Mouse (Mus musculus): Measurements from ENCODE around the gene Itga6. TPM values are rescaled to one million over a fixed set of nuclear protein-coding genes. Genes with fewer than 3 reads are reported as not detected.
"Not testable (repeated sequence)": the region's sequence is repeated elsewhere in the genome, so short reads cannot be mapped to it uniquely, and the experiment has no call there.

Gene Itga6
- polyA plus RNA-seq, 1 experiment from 2014 or later: 31.1 TPM

GRCm38 (mm10) chr2:71719387-71720034, 25.9 kb upstream of the Itga6 start:
- peak overlapping the region; percentile 83 for H3K27ac ChIP-seq

DNA sequence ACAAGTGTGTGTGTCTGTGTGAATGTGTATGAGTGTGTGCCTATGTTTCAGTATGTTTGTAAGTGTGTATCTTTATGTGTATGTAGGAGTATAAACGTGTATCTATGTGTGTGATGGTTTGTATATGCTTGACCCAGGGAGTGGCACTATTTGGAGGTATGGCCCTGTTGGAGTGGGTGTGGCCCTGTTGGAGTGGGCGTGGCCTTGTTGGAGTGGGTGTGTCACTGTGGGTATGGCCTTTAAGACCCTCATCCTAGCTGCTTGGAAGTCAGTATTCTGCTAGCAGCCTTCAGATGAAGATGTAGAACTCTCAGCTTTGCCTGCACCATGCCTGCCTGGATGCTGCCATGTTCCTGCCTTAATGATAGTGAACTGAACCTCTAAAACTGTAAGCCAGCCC, 24.9 kb upstream of the Itga6 start:
- ATAC-seq; H3K27me3 ChIP-seq; H3K4me2 ChIP-seq; H3K9me3 ChIP-seq (replicated peaks); H3K27ac ChIP-seq; H3K9ac ChIP-seq; H3K4me3 ChIP-seq; H3K36me3 ChIP-seq (ENCODE audit: poor library complexity, severe bottlenecking): not testable (repeated sequence)
- H3K4me1 ChIP-seq: peaks cover 18% of the 10 kb centered on the region
- WGBS: 43% methylated on average over 2 of the region's 2 CpGs

More at GRCm38 (mm10) chr2:71719387-71720034, 25.9 kb upstream of the Itga6 start:
- Histone ChIP-seq H3K27me3 (no peaks in the 10 kb centered on the region), H3K4me3 (no peak overlapping the region), H3K9ac (no peak overlapping the region), H3K4me2 (no peak overlapping the region), H3K4me1 (peaks cover 18% of the 10 kb centered on the region), H3K36me3 (ENCODE audit: poor library complexity, severe bottlenecking) (no peaks in the 10 kb centered on the region), H3K9me3 (replicated peaks) (no peaks in the 10 kb centered on the region)
- peak; percentile 89 for ATAC-seq
- 25% methylated on average over 5 of the region's 5 CpGs for WGBS

DNA sequence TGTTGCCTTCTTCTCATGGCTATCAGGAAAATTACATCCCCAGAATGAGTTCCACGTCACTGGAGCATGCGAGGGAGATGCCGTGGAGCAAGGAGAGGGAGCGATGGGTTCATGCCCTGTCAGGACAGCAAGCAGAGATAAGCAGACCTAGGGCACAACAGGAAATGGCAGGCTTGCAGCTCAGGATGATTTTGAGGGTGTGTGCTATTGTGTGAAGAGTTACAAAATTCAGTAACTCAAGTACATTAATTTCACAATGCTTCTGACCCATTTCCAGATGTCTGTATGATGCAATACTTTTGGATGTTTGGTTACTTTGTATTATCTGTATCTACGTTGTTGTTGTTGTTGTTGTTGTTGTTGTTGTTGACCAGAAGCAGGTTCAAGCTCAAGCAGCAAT, 22.5 kb upstream of the Itga6 start:
- H3K4me3 ChIP-seq: no peak overlapping the region
- no peaks in the 10 kb centered on the region for H3K9me3 ChIP-seq (replicated peaks)
- ATAC-seq: no peak
- WGBS: 95% methylated on average over 5 of the region's 5 CpGs
- H3K27ac ChIP-seq: no peak overlapping the region
- no peak overlapping the region for H3K4me2 ChIP-seq
- no peak overlapping the region for H3K9ac ChIP-seq
- H3K36me3 ChIP-seq (ENCODE audit: poor library complexity, severe bottlenecking): no peaks in the 10 kb centered on the region
- peaks cover 18% of the 10 kb centered on the region for H3K4me1 ChIP-seq
- H3K27me3 ChIP-seq: no peaks in the 10 kb centered on the region

DNA sequence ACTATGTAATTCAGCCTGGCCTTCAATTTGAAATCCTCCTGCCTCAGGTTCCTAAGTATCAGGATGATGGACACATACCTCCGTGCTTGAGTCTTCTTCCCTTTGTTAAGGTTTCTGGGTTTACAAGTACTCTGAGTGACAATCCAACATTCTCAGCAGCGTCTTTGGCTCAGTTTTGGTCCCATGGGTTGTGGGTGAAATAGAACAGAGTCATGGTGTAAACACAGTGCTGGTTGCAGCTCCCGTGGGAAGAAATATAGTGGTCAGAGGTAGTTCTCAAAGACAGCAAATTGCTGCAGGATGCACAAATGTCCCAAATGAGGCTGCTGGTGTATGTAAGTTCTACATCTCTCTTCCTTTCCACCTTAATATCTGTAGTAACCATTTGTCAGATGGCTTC, 21.8 kb upstream of the Itga6 start:
- Histone ChIP-seq H3K4me3 (no peak overlapping the region), H3K36me3 (ENCODE audit: poor library complexity, severe bottlenecking) (no peaks in the 10 kb centered on the region), H3K27ac (no peak overlapping the region), H3K4me1 (peaks cover 18% of the 10 kb centered on the region), H3K9me3 (replicated peaks) (no peaks in the 10 kb centered on the region), H3K9ac (no peak overlapping the region), H3K27me3 (no peaks in the 10 kb centered on the region), H3K4me2 (no peak overlapping the region)
- no peak for ATAC-seq
- WGBS: 90% methylated on average over 3 of the region's 3 CpGs

GRCm38 (mm10) chr2:71724028-71724427, 21.4 kb upstream of the Itga6 start:
- Histone ChIP-seq H3K9ac (no peak overlapping the region), H3K4me1 (peaks cover 15% of the 10 kb centered on the region), H3K36me3 (ENCODE audit: poor library complexity, severe bottlenecking) (no peaks in the 10 kb centered on the region), H3K9me3 (replicated peaks) (no peaks in the 10 kb centered on the region), H3K27me3 (no peaks in the 10 kb centered on the region), H3K4me3 (no peak overlapping the region), H3K27ac (no peak overlapping the region), H3K4me2 (no peak overlapping the region)
- 86% methylated on average over 6 of the region's 6 CpGs for WGBS
- ATAC-seq: no peak

DNA sequence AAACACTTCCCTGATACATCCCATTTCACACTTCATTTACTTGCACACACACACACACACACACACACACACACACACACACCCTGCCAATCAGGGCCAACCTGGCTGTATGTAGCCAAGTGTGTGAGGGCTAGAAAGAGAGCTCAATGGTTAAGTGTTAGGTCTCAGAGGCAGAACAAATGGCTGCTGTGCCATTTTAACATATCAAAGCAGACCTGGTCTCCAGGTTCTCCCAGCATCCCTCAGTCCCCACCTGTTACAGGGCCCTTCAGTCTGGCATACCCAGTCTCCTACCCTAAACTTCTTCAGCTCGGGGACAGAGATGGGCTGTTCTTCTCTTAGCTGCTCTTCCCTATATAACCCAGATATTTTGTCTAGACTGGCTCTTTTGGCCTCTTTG, 20.0 kb upstream of the Itga6 start:
- Histone ChIP-seq H3K4me2 (no peak overlapping the region), H3K4me3 (no peak overlapping the region), H3K9ac (no peak overlapping the region), H3K27ac (no peak overlapping the region), H3K9me3 (replicated peaks) (no peaks in the 10 kb centered on the region), H3K27me3 (no peaks in the 10 kb centered on the region), H3K4me1 (peaks cover under 1% of the 10 kb centered on the region; the same call in 1 of the 2 replicates), H3K36me3 (ENCODE audit: poor library complexity, severe bottlenecking) (no peaks in the 10 kb centered on the region)
- 77% methylated on average over 1 of the region's 1 CpGs for WGBS
- ATAC-seq: no peak

DNA sequence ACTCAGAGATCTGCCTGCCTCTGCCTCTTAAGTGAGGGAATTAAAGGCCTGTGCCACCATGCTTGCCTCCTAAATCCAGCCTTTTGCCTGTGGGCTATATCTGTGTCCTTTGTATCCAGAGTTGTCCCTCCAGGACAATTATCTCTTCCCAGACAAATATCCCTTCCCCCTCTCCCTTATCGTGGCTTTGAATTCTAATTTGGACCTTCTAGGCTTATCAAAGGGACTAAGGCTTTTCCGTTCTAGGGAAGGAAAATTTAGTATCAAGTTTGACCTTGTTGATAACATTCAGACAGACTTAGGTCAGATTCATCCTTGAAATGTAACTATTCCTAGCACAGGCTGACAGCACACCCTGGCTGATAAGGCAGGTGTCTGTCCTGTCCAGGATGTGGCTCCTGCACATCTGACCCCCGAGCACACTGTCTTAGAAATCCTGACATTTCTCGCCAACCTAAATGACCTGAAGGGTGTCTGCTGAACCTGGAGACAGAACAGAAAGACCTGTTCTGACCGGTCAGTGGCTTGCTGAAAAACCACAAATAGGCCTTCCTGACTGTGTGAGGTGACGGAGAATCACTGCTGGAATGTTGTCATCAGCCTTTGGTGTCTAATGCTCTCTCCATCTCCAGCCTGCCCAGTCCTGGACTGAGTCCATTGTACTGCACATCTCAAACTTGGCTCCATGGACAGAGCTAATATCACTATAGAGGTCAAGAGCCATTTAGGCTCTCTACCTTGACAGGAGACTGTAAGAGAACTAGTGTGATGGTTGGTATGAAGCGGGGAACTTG, 18.3 kb upstream of the Itga6 start:
- H3K9ac ChIP-seq: no peak overlapping the region
- no peaks in the 10 kb centered on the region for H3K27me3 ChIP-seq
- H3K4me1 ChIP-seq: no peaks in the 10 kb centered on the region
- no peak overlapping the region for H3K4me3 ChIP-seq
- no peak overlapping the region for H3K4me2 ChIP-seq
- WGBS: 91% methylated on average over 7 of the region's 7 CpGs
- no peak overlapping the region for H3K27ac ChIP-seq
- no peaks in the 10 kb centered on the region for H3K9me3 ChIP-seq (replicated peaks)
- no peak for ATAC-seq
- H3K36me3 ChIP-seq (ENCODE audit: poor library complexity, severe bottlenecking): no peaks in the 10 kb centered on the region

DNA sequence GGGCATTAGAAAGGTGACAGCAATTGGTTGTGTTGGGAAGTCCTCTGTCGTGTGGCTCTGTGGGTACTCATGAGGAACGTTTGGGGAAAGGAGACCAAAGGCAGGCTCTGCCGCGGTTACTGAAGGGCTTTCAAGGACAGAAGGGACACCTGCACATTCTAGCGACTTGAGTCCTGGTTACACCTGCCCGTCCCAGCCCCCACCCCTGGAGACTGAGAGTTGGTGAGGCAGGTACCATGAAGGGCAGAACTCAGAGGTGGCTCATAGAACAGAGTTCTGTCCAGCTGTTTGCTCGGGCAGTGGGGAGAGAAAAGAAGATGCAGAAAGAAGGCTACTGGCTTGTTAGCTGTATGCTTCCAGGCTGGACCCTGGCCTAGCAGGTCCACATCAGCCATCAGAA, 17.1 kb upstream of the Itga6 start:
- no peak overlapping the region for H3K4me3 ChIP-seq
- no peaks in the 10 kb centered on the region for H3K27me3 ChIP-seq
- WGBS: 90% methylated on average over 7 of the region's 7 CpGs
- H3K27ac ChIP-seq: no peak overlapping the region
- H3K9me3 ChIP-seq (replicated peaks): no peaks in the 10 kb centered on the region
- no peaks in the 10 kb centered on the region for H3K36me3 ChIP-seq (ENCODE audit: poor library complexity, severe bottlenecking)
- no peaks in the 10 kb centered on the region for H3K4me1 ChIP-seq
- no peak for ATAC-seq
- H3K9ac ChIP-seq: no peak overlapping the region
- no peak overlapping the region for H3K4me2 ChIP-seq

DNA sequence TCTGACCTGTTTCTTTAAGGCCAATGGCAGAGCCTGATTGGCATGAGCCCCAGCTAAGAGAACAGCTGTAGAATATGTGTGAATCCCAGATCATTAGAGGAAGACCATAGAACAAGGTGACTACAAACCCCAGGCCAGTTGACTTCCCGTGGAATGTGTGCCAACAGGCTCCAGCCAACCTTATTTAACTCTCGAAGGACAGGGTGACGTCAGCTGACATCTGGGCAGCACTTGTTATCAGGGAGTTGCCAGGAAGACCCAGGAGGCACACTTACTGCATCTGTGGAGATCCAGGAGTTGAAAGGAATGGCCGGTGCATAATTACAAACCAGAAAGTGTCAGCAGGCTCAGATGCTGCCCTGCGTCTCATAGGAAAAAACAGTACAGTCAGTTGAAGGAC, 16.6 kb upstream of the Itga6 start:
- 70% methylated on average over 5 of the region's 5 CpGs for WGBS
- Histone ChIP-seq H3K27me3 (no peaks in the 10 kb centered on the region), H3K4me1 (no peaks in the 10 kb centered on the region), H3K9me3 (replicated peaks) (no peaks in the 10 kb centered on the region), H3K36me3 (ENCODE audit: poor library complexity, severe bottlenecking) (no peaks in the 10 kb centered on the region), H3K4me2 (no peak overlapping the region), H3K27ac (no peak overlapping the region), H3K4me3 (no peak overlapping the region), H3K9ac (no peak overlapping the region)
- ATAC-seq: no peak

DNA sequence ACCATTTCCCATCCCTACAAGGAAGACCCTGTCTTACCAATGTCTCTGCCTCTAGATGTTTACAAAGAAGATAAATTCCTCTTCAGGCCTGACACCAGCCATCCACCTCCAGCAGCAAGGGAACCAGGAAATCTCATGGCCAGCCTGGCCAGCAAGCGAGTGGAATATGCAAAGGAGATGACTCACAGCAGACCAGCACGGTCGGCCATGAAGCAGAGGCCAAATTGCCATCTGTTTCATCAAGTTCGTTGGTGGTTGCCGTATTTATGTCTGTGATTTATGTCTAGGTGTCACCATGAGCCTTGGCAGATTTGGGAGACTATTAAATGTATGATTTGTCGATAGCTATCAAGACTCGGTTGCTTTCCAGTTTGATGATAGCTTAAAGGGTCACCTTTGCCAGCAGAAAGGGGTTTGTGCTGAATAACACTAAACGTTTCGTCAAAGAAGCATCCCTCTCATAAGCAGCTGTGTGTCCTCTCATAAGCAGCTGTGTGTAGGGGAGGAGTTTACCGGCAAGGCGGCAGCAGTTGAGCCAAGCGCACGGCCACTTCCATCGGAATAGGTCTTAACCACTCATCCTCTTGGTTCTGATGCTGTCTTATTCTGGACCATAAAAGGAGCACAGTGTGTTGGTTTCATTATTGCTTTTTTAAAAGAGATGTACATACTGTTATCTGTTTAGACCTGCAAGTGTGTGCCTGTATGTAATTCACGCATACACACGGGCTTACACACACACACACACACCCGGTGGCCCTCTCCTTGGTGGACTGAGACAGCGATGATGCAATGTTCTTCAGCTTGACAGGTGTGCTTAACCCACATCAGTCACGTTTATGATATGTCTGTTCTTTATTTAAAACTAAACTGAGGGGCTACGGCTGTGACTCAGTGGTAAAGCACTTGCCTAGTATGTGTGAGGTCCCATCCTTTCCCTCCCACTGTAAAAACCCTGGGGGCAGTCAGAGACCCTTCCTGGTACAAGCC, 14.5 kb upstream of the Itga6 start:
- Histone ChIP-seq H3K9me3 (replicated peaks) (no peaks in the 10 kb centered on the region), H3K36me3 (ENCODE audit: poor library complexity, severe bottlenecking) (no peaks in the 10 kb centered on the region), H3K9ac (no peak overlapping the region), H3K27me3 (no peaks in the 10 kb centered on the region), H3K4me1 (no peaks in the 10 kb centered on the region), H3K4me3 (no peak overlapping the region), H3K4me2 (no peak overlapping the region), H3K27ac (no peak overlapping the region)
- no peak for ATAC-seq
- WGBS: 88% methylated on average over 20 of the region's 20 CpGs

- H3K4me3 ChIP-seq: no peak overlapping the region
- H3K27ac ChIP-seq: no peak overlapping the region
- no peaks in the 10 kb centered on the region for H3K27me3 ChIP-seq
- H3K4me2 ChIP-seq: no peak overlapping the region
- H3K9me3 ChIP-seq (replicated peaks): no peaks in the 10 kb centered on the region
- 85% methylated on average over 9 of the region's 9 CpGs for WGBS
- no peaks in the 10 kb centered on the region for H3K4me1 ChIP-seq
- no peak overlapping the region for H3K9ac ChIP-seq
- H3K36me3 ChIP-seq (ENCODE audit: poor library complexity, severe bottlenecking): no peaks in the 10 kb centered on the region
- no peak for ATAC-seq
Observed at GRCm38 (mm10) chr2:71734792-71735392, 10.5 kb upstream of the Itga6 start.
